Mouse (Mus musculus) brain, embryonic 14.5 days (tissue): ENCODE results near the gene Tmem131. TPM values are rescaled to one million over a fixed set of nuclear protein-coding genes. Genes with fewer than 3 reads are reported as not detected.
"Not testable (repeated sequence)": the region's sequence is repeated elsewhere in the genome, so short reads cannot be mapped to it uniquely, and the experiment has no call there.

Source experiments
- DNase-seq: peaks from one replicate; pipeline ENCODE4 v3.0.0-alpha.2; 2011; ENCODE audit warnings: low read depth
- CTCF ChIP-seq: fragments of 200-500 bp; IDR thresholded peaks from 2 replicates; pipeline ENCODE4 v1.5.1; 2012; ENCODE audit warnings: inconsistent platforms, mild to moderate bottlenecking, moderate library complexity, borderline replicate concordance; ENCODE audit not compliant: insufficient read depth, insufficient read length; ENCODE audit errors: extremely low read depth
- POLR2A ChIP-seq: fragments of 200-500 bp; IDR thresholded peaks from 2 replicates; pipeline ENCODE4 v1.6.1; 2012; ENCODE audit warnings: mild to moderate bottlenecking, inconsistent platforms, borderline replicate concordance; ENCODE audit not compliant: poor library complexity, insufficient read depth, insufficient read length, severe bottlenecking; ENCODE audit errors: extremely low read depth
- polyA plus RNA-seq: library from polyadenylated mRNA; depleted of rRNA; stranded (reverse); fragments of >200 nt; gene quantifications from 2 replicates; pipeline ENCODE4 v1.2.3, GENCODE M21; 2012

The Tmem131 gene
- polyA plus RNA-seq, 1 experiment = 48.1 TPM

DNA sequence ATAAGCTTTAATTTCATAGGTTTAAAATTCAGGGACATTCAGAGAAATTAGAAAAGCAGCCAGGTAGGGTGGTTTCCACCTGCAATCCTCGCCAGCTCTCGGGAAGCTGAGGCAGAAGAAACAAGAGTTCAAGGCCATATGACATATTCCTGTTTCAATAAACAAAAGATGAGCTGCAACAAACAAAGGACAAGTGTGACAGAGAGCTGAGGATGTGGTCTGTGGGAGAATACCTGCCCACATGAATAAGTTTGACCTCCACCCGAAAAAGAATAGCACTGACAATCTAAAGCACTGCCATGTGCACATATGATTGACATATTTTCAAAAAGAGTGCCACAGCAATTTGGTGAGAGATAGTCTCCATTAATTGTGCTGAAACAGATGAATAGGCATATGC is 31.9 kb downstream of the Tmem131 start:
- no peak for TF ChIP-seq CTCF
- TF ChIP-seq POLR2A = no peak
- DNase-seq = no peak

DNA sequence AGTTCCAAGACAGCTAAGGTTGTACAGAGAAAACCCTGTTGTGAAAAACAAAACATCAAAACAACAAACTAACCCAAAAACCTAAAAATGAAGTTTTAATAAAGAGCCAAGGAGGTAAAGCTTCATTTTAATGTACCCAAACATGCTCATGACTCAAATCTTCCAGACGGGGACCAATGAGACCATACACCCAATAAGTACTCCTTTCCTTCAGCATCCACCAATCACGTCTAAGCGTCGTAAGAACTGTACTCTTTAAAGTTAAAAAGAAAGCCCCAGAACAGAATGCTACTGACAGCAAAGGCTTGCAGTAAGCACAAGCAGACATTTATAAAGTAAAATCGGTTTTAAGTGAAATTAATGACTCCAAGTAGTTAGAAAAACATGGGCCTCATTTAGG is 33.1 kb downstream of the Tmem131 start:
- no peak for DNase-seq
- TF ChIP-seq POLR2A (no peak), CTCF (no peak)

DNA sequence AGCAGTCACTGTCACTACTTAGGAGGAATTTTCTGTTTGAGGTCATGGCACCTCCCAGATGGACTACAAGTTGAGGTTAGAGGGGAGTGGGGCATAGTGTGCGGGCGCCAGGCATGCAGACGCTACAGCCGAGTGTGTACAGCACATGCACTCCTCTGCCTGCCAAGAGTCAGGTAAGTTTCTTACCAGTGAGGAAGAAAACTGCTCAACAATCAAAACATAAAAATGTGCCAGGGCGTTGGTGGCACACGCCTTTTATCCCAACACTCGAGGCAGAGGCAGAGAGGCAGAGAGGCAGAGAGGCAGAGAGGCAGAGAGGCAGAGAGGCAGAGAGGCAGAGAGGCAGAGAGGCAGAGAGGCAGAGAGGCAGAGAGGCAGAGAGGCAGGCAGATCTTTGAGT is 33.5 kb downstream of the Tmem131 start:
- DNase-seq = not testable (repeated sequence)

DNA sequence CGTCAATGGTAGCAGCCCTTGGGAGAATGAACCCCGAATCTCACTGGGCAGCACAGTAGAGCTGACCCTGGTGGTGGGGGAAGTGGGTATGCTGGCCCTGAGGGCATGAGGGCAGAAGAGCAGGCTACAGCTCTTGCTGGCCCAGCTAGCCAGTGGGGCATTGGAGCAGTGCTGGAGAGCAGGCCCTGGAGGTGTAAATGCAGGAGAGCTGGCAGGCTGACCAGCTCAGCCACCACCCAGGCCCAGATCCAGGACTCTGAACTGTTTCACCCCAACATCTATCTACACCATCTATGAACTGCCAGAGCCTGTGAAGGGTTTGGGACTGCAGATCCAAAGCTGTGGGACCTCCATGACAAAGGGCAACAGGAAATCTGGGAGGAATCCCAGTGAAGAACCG is 38.2 kb downstream of the Tmem131 start:
- no peak for DNase-seq
- TF ChIP-seq CTCF (no peak), POLR2A (no peak)

DNA sequence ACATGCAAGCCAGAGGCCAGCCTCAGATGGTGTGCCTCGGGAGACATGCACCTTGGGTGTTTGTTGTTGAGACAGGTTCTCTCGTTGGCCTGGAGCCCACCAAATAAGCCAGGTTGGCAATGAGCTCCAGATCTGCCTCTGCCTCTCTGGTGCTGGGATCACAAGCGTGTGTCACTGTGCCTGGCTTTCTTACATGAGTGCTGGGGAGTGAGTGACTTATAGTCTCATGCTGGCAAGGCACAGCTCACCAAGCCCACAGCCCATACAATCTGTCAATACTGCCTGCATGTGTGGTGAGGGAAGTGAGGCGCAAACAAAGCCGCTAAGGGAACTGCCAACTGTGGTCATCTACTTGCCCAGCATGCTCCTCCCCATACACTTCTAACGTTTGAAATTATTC is 39.0 kb downstream of the Tmem131 start:
- peak; percentile 57 for DNase-seq
- TF ChIP-seq CTCF = no peak
- no peak for TF ChIP-seq POLR2A

DNA sequence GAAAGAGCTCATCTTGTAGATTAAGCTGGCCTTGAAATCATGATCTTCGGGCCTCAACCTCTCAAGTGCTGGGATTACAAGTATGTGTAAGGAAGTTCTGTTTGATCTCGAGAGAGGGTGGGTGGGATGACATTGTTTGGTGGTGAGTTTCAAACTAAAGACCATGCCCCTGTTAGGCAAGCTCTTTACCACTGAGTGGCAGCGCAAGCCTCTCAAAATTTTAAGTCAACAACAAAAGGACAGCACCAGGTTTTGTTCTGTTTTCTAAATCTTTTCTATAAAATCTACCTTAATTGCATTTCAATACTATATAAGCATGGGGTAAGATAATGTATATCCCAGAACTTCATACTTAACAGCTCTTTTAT is 39.4 kb downstream of the Tmem131 start:
- TF ChIP-seq POLR2A (no peak), CTCF (peak; percentile 35; the same call in 1 of the 2 replicates)
- peak; percentile 30 for DNase-seq

DNA sequence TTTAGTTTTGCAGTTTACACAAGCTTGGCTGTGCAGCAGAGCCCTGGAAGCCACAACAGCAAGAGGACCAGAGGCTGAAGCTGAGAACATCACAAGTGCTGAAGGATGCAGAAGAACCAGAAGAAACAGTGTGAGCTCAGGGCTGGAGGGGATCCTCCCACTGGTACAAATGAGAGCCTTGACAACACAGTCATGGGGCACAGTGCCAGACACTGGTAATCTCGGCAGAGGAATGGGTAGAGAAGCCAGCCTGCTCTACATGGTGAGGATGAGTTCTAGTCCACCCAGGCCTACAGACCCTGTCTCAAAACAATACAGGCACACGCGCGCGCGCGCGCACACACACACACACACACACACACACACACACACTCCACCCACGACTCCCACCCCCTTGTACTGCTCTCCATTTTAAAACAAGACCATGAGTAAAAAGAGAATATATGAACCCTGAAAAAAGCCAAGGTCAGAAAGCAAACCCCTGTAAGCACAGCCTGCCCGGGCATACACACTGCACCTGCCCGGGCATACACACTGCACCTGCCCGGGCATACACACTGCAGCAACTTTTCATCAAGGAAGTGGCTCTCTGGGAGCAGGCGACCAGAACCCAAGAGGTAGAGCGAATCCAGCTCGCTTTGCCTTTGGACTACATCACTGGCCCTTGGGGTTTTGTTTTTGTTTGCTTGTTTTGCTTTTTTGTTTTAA is 39.9 kb downstream of the Tmem131 start:
- TF ChIP-seq POLR2A (no peak), CTCF (no peak)
- no peak for DNase-seq

DNA sequence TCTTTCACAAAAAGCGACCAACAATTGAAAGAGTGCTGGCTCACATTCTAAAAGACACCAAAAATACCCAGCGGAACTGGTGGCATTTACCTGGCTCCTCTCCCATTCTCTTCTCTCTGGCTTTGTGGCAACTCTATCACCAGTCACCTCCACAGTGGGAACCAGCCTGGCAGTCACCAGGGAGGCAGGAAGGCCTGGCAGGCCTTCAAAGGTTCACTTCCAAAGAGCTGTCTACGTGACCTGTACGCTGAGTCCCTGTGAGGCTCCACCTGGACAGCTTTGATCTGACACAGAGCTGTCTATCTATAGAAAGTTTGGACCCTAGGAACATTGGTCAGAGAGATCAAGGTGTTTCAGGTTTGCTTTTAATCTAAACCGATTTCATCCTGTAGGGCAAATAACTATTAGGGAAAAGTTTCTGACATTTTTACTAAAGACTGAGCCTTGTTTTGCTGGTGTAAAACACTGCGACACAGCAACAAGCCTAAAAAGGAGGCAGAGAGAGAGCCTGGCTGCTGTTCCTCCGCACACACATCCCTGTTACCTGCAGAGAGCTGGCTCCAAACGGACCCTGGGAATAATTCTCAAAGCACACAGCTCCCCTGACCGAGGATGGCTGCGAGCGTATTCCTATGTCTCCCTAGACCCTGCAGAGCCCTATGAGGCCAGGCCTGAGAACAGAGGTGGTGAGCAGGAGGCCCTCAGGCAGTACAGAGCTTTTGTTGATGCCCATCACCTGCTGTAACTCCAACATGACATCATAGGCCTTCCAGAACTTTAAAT is 40.7 kb downstream of the Tmem131 start:
- TF ChIP-seq POLR2A (no peak), CTCF (no peak)
- DNase-seq = no peak

DNA sequence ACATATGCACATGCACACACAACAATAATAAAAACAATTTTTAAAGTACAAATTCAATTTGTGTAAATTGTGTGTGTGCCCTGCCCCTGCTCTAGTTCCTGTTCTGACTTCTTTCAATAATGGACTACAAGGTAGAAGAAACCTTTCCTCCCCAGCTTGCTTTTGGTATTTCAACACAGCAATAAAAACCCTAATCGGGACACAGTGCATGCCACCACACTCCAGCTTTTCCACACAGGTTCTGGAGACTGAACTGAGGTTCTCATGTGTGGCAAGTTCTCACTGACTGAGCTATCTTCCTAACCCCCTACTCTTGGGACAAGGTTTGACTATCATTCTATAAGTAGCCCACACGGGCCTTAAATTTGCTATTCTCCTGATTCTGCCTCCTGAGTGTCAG is 43.8 kb downstream of the Tmem131 start:
- no peak for DNase-seq
- TF ChIP-seq POLR2A = no peak
- no peak for TF ChIP-seq CTCF

DNA sequence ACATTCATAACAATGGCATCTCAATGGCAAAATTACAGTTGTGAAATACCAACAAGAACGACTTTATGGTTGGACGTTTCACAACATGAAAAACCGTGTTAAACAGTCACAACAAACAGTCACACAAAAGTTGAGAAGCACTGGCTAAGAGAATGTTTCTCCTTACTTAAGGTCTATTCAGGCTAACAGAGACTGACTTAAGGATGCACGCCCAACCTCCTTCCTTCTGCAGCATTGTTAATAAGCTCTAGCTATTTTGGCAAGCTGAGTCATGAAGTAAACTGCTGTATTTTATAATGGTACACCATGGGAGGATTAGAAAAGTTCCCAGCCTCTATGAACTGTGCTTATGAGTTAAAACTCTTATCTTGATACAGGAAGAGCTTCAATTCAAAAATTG is 47.0 kb downstream of the Tmem131 start:
- DNase-seq = no peak
- TF ChIP-seq CTCF (no peak), POLR2A (no peak)

DNA sequence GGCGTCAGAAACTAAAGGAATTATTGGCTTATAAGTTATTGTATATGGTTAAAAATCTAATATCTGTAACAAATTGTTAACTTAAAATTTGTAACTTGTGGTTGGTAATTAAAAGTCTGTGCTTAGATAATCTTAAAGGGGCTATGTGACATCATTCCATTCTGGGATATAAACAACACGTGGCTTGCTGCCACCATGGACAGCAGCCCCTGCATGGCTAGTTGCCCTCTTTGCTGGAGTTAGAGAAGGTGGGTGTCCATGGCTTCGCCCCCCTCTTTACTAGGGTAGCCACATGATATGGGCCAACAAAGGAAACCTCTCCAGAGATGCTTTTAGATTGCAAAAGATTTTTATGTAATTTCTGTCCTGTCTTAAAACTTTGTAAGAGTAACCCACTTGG is 48.0 kb downstream of the Tmem131 start:
- DNase-seq = no peak

DNA sequence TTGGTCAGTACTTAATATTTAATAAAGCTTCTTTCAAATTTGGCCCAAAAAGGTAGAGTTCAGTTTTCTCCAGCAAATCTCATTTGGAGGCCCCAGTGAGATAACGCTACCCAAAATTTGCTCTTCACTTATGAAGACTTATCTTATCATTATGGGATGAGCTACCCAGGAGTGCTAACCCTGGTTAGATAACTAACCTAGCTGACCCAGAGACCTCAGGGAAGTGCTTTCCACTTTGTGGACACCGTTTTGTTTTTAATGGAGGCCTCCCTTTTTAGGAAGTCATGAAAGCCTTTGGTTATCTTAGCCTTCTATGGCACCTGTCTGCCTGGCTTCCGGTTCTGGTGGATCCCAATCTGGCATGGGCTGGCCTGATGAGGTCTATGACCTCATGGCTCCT is 49.3 kb downstream of the Tmem131 start:
- DNase-seq = no peak
- TF ChIP-seq CTCF (no peak), POLR2A (no peak)

More for the DNA sequence above, 48.0 kb downstream of the Tmem131 start:
- TF ChIP-seq CTCF = no peak
- no peak for TF ChIP-seq POLR2A

DNA sequence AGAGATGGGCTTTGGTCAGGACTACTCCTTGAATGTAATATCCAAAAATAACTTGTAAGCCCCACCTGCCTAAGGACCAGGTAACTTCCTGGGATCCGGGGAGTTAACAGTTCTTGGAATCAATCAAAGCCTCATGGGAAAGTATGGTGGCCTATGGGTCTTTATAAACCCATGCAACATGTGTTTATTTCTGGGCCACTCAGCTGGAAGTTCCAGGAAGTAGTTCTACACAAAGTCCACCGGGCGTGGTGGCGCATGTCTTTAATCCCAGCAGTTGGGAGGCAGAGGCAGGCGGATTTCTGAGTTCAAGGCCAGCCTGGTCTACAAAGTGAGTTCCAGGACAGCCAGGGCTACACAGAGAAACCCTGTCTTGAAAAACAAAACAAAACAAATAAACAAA is 49.7 kb downstream of the Tmem131 start:
- not testable (repeated sequence) for DNase-seq

DNA sequence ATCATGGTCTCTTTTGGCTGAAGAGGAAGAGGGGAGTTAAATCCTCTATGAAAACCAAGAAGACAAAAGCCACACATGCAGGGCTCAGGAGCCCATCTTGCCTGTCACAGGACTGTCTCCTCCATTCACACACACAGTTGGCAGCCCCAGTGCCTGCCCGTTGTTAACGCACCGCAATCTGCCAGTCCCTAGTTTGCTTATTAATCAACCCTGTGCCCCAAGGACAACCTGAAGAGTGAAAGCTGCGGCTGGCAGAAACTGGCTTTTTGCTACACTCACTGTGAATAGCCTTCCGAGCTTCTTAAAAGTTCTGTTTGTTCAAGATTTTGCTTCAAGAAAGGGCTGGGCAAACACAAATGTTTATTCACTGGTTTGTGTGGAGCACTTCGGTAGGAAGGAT is 50.3 kb downstream of the Tmem131 start:
- DNase-seq = peak; percentile 74
- no peak for TF ChIP-seq POLR2A
